Comparison of ENCODE assay signal across 11 mouse cellular contexts in the genomic region with DNA sequence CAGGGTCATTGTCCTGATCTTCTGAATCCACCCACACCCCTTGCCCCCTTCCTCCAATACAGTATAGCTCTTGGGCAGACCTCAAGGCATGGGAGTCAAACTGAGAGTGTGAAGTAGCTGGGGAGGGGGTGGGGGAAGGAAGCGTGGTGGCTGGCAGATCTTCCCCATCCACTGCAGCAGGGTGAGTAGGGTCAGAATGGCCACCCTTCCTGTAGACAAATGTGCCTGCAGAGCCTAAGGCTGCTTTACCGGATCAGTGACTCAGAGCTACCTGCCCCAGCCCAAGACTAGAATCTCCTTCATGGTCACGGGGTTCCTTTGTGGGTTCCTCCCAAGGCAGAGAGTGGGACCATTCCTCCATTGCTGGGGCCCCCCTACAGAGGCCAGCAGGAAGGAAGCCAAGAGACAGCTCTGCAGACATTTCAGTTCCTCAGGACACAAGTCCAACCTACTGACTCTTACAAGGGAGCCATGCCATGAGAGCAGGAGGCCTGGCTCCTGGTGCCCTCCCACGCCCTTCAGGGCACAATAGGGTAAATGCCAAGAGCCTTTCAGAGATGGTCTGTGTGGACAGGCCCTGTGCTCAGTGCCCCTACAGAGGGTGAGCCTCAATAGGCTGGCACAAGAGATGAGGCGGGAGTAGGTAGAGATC.
DNase-seq lines count a peak whose midpoint lies in the region; ATAC-seq and TF ChIP-seq lines count a peak whose summit lies in the region.
"Had no signal": no experiment of that assay in that cellular context is flagged by ENCODE, and none has a peak within 500 bp of the region (broad histone marks: within the 10 kb centered on the region; RNA-seq: fewer than 3 reads in every experiment).

No protein-coding gene starts in this region.

- no peak overlapping the region for H3K4me3 ChIP-seq in gastrocnemius, adult 2 months
- no peak overlapping the region for H3K4me3 ChIP-seq in limb, embryonic 10.5 days
- H3K4me3 ChIP-seq: liver, embryonic 13.5 days; neural tube, embryonic 13.5 days had no signal

- intact Hi-C loops in gastrocnemius, adult 2 months (cut with DNase I): no loop called here

- peak; percentile 20; the same call in 1 of the 2 replicates for ATAC-seq in common myeloid progenitor, adult 5-6 weeks (replicated peaks; ENCODE audit: low read depth, poor library complexity, severe bottlenecking)

- H3K4me1 ChIP-seq in limb, embryonic 10.5 days: peaks cover 27% of the 10 kb centered on the region

- no peak for DNase-seq in gastrocnemius, adult 2 months
- no peak for DNase-seq in gastrocnemius, adult 8-10 months (ENCODE audit: low spot score in 2 of 2)
- peak; percentile 34 for DNase-seq in kidney, postnatal 14 days
- no peak for DNase-seq in kidney, adult 18-20 months
- DNase-seq in limb, embryonic 10.5 days (ENCODE audit: low spot score): no peak
- no peak for DNase-seq in Muller cell, postnatal 12 days (ENCODE audit: inconsistent ontology term)
- DNase-seq in ovary, postnatal 36 days (ENCODE audit: low spot score): no peak
- DNase-seq: liver, embryonic 13.5 days; right cerebral cortex, postnatal 14 days had no signal

- no peak for TF ChIP-seq CTCF in gastrocnemius, adult 2 months (IDR thresholded peaks at IDR 0.05)

- H3K27me3 ChIP-seq in limb, embryonic 10.5 days (ENCODE audit: low read depth, poor library complexity, severe bottlenecking): no peaks in the 10 kb centered on the region
- H3K27me3 ChIP-seq: liver, embryonic 13.5 days; neural tube, embryonic 13.5 days had no signal

- 86% methylated on average over 5 of the region's 5 CpGs for WGBS in limb, embryonic 10.5 days

- H3K36me3 ChIP-seq in limb, embryonic 10.5 days: peaks cover 95% of the 10 kb centered on the region

- peak overlapping the region; percentile 66 for H3K27ac ChIP-seq in gastrocnemius, adult 2 months
- H3K27ac ChIP-seq in limb, embryonic 10.5 days: peak overlapping the region; percentile 30; the same call in 1 of the 2 replicates
- H3K27ac ChIP-seq: liver, embryonic 13.5 days; neural tube, embryonic 13.5 days had no signal

- no peaks in the 10 kb centered on the region for H3K9me3 ChIP-seq in limb, embryonic 10.5 days (replicated peaks)
- H3K9me3 ChIP-seq: liver, embryonic 13.5 days; neural tube, embryonic 13.5 days had no signal
